Mouse (Mus musculus) ES-CJ7 (cell line): ENCODE data around the gene Pdzd9.

Experiments
- DNase-seq: peaks from one replicate; pipeline ENCODE4 v3.0.0; 2011; ENCODE audit warnings: low read depth, low spot score

The Pdzd9 gene

DNA sequence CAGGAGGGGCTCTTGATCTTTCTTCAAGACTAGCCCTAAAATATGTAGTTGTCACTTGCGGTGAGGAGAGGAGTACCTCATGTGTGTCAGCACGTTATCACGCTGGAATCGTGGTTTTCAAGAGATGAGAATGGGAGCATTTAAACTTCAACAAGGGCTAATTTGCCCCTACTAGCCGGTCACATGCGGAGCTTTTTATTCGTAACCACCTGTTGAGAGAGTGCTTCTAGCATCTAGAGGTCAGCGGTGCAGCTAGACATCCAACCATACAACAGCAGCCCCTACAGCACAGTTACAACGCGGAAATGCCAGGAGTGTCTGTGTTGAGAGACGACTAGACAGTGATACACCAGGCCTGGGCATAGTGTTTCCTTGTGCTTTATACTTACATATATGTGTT, 34.3 kb downstream of the Pdzd9 start:
- peak; percentile 39 for DNase-seq

GRCm38 (mm10) chr7:120635362-120635781, 34.8 kb downstream of the Pdzd9 start:
- no peak for DNase-seq

DNA sequence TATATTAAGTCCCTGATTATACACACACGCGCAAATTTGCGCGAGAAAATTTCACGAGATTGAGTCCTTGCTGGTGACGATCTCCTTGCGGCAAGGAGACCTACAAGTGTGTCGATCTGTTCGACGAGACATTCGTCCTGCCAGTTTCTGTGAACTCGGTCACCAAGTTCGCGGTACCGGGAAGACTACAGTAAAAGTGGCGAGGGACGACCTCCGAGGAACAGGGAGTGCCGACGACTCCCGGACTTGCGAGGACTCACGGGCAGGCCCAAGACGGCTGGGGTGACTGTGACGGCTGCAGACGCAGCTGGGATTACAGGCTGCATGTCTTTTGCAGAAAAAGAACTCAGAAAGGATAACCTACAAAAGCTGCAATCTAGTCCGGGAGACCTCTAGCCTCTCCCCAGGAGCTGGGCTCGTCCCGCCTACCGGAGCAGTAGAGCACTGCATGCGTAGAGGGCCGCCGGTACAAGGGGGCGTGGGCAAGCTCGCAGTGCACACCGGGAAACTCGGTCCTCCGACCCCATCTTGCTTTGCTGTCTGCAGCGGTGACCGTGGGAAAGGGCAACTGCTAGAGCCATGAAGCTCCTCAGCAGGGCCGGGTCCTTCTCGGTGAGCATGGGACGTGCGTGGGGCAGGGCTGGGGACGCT, 35.3 kb downstream of the Pdzd9 start, which contains the start of gene Uqcrc2:
Uqcrc2 (plus strand) TSS at position 466 of the 651 bp plus-strand sequence.
- DNase-seq: peak; percentile 90

DNA sequence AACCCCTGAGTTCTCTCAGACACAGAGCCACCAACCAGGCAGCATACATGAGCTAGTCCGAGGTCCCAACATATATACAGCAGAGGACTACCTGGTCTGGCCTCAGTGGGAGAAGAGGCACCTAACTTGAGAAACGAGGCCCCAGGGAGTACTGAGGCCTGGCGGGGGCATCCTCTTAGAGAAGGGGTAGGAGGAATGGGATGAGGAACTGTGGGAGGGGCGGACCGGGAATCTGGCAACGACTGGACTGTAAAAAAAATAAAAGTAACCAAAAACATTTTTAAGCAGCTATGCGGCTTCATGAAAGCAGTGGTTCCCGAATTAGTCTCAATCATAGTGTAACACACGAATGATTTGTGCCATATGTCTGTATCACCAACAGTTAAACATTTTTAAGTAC, 35.8 kb downstream of the Pdzd9 start:
- peak; percentile 5 for DNase-seq

- peak; percentile 29 for DNase-seq
Observed at GRCm38 (mm10) chr7:120632518-120632917, 37.6 kb downstream of the Pdzd9 start.

DNA sequence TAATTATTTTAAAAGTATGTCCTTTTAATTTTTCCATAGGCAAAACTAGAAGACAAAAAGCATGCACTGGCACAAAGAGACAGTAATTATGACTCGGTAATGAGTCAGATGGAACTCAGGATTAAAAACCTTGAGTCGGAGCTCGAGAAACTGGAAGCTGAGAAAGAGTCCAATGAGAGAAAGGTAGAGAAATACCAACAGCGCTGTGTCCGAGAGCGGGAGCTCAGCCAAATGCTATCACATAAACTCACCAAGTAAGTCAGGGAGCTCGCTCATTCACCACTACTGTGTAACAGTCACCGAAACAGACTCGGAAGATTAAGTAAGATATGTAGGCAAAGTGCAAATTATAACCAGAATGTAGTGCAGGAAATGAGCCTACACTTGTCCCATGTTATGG, 49.3 kb downstream of the Pdzd9 start:
- DNase-seq: no peak

GRCm38 (mm10) chr7:120620075-120620771, 49.9 kb downstream of the Pdzd9 start:
- no peak for DNase-seq
